Mouse (Mus musculus): ENCODE data around the gene Dpp9. TPM values are rescaled to one million over a fixed set of nuclear protein-coding genes. Genes with fewer than 3 reads are reported as not detected.
"Not testable (repeated sequence)": the region's sequence is repeated elsewhere in the genome, so short reads cannot be mapped to it uniquely, and the experiment has no call there.

Dpp9 gene
- 10 to 100 TPM; 48.9 to 50.2 TPM for total RNA-seq (2021)

GRCm38 (mm10) chr17:56218377-56219191, at the start of gene Dpp9:
Gene Dpp9, minus strand, starts transcription at chr17:56218905.
- peak; percentile 90 for DNase-seq
- intact Hi-C loops (cut with DNase I), result no loop called here

GRCm38 (mm10) chr17:56266271-56266670, 47.6 kb upstream of the Dpp9 start:
- intact Hi-C loops (cut with DNase I), result no loop called here
- DNase-seq, result no peak

- no peak for DNase-seq
- intact Hi-C loops (cut with DNase I), result no loop called here
Observed at GRCm38 (mm10) chr17:56265869-56266268, 47.2 kb upstream of the Dpp9 start.

GRCm38 (mm10) chr17:56265011-56265410, 46.3 kb upstream of the Dpp9 start:
- intact Hi-C loops (cut with DNase I), result no loop called here
- no peak for DNase-seq

- intact Hi-C loops (cut with DNase I), result no loop called here
- DNase-seq, result peak; percentile 77
Observed at GRCm38 (mm10) chr17:56264020-56264419, 45.3 kb upstream of the Dpp9 start.

GRCm38 (mm10) chr17:56262645-56263094, 44.0 kb upstream of the Dpp9 start:
- intact Hi-C loops (cut with DNase I), result no loop called here
- DNase-seq, result no peak

- intact Hi-C loops (cut with DNase I), result no loop called here
- no peak for DNase-seq
Observed at GRCm38 (mm10) chr17:56261166-56261565, 42.5 kb upstream of the Dpp9 start.

GRCm38 (mm10) chr17:56259301-56260037, 40.8 kb upstream of the Dpp9 start:
- intact Hi-C loops (cut with DNase I), result no loop called here
- DNase-seq, result no peak

GRCm38 (mm10) chr17:56258812-56259211, 40.1 kb upstream of the Dpp9 start:
- DNase-seq; intact Hi-C loops (cut with DNase I): not testable (repeated sequence)

GRCm38 (mm10) chr17:56258269-56258668, 39.6 kb upstream of the Dpp9 start:
- DNase-seq; intact Hi-C loops (cut with DNase I): not testable (repeated sequence)

- no peak for DNase-seq
Observed at GRCm38 (mm10) chr17:56257181-56257894, 38.6 kb upstream of the Dpp9 start.

GRCm38 (mm10) chr17:56256239-56256881, 37.7 kb upstream of the Dpp9 start, which contains the start of gene Fem1a:
Gene Fem1a, plus strand, starts transcription at chr17:56256810.
- intact Hi-C loops (cut with DNase I), result no loop called here
- DNase-seq, result peak; percentile 92

More at GRCm38 (mm10) chr17:56257181-56257894, 38.6 kb upstream of the Dpp9 start:
- intact Hi-C loops (cut with DNase I), result no loop called here

GRCm38 (mm10) chr17:56255863-56256238, 37.1 kb upstream of the Dpp9 start:
- intact Hi-C loops (cut with DNase I), result no loop called here
- DNase-seq, result peak; percentile 100

GRCm38 (mm10) chr17:56255429-56255828, 36.7 kb upstream of the Dpp9 start:
- intact Hi-C loops (cut with DNase I), result no loop called here
- peak; percentile 67 for DNase-seq

- intact Hi-C loops (cut with DNase I), result loop anchor here (5.0 kb wide), 2 partner anchors 52 to 127 kb away; no protein-coding TSS in a partner anchor
- DNase-seq, result no peak
Observed at GRCm38 (mm10) chr17:56254695-56255094, 36.0 kb upstream of the Dpp9 start.

- intact Hi-C loops (cut with DNase I), result loop anchor here (5.0 kb wide), 2 partner anchors 49 to 124 kb away; no protein-coding TSS in a partner anchor
Observed at GRCm38 (mm10) chr17:56251136-56251829, 32.6 kb upstream of the Dpp9 start.

GRCm38 (mm10) chr17:56245608-56246007, 26.9 kb upstream of the Dpp9 start:
- intact Hi-C loops (cut with DNase I), result no loop called here
- DNase-seq, result no peak

More at GRCm38 (mm10) chr17:56251136-56251829, 32.6 kb upstream of the Dpp9 start:
- peak; percentile 77 for DNase-seq

- intact Hi-C loops (cut with DNase I), result no loop called here
- peak; percentile 81 for DNase-seq
Observed at GRCm38 (mm10) chr17:56241541-56242401, 23.1 kb upstream of the Dpp9 start.

Data from left cerebral cortex, postnatal 4 days (tissue).